Mouse (Mus musculus) B cell, adult 67 days (primary cell): Measurements from ENCODE around the gene Cdkn2b. TPM values are rescaled to one million over a fixed set of nuclear protein-coding genes. Genes with fewer than 3 reads are reported as not detected.

Experiments
- total RNA-seq, 2 experiments: library from RNA; stranded (reverse); gene quantifications; 4 replicates each; pipeline ENCODE4 v1.2.4; 2023

Gene Cdkn2b
- not detected for total RNA-seq

GRCm38 (mm10) chr4:89310491-89311254 is at the start of gene Cdkn2b:
Gene Cdkn2b (minus strand): TSS chr4:89311039.

GRCm38 (mm10) chr4:89294486-89295440 is 16.1 kb downstream of the Cdkn2b start, which contains the start of gene Cdkn2a:
Gene Cdkn2a (minus strand): TSS chr4:89294653.

Other genes with a start within 250 kb of the Cdkn2b start
- 10 to 100 TPM; 32.0 to 32.4 TPM for gene Mtap, start 173.9 kb downstream of the Cdkn2b start, total RNA-seq
- gene Cdkn2a, start 16.4 kb downstream of the Cdkn2b start, total RNA-seq, result not detected